Mouse (Mus musculus) intestine, postnatal 0 days (tissue): ENCODE data around the gene Ltc4s. TPM values are rescaled to one million over a fixed set of nuclear protein-coding genes. Genes with fewer than 3 reads are reported as not detected.
A peak's percentile ranks its signal among the peaks of the same experiment; 100 is the strongest.

Source experiments
- ATAC-seq: fragments of 200-750 bp; cut with Nextera tagmentation; 2 replicates; pipeline ENCODE4 v1.8.0; 2017; ENCODE audit warnings: mild to moderate bottlenecking, moderate TSS enrichment, moderate library complexity
- H3K27ac ChIP-seq: fragments of 300-500 bp; sonication (generic); 2 replicates; pipeline ENCODE4 v1.5.1; 2014; ENCODE audit warnings: mild to moderate bottlenecking, low read depth, low read length, moderate library complexity
- H3K27me3 ChIP-seq: fragments of 300-500 bp; sonication (generic); replicated peaks from 2 replicates; pipeline ENCODE4 v1.6.1; 2014; ENCODE audit warnings: low read length, mixed read lengths; ENCODE audit not compliant: control insufficient read depth, insufficient read depth
- H3K36me3 ChIP-seq: fragments of 300-500 bp; sonication (generic); 2 replicates; pipeline ENCODE4 v1.6.1; 2014; ENCODE audit warnings: mild to moderate bottlenecking, moderate library complexity; ENCODE audit not compliant: control insufficient read depth, insufficient read depth
- H3K4me1 ChIP-seq: fragments of 300-500 bp; sonication (generic); replicated peaks from 2 replicates; pipeline ENCODE4 v1.6.1; 2014; ENCODE audit warnings: antibody characterized with exemption, low read length, mixed read lengths; ENCODE audit not compliant: control insufficient read depth, insufficient read depth
- H3K4me2 ChIP-seq: fragments of 300-500 bp; sonication (generic); replicated peaks from 2 replicates; pipeline ENCODE4 v1.6.1; 2014; ENCODE audit warnings: low read depth, mild to moderate bottlenecking, moderate library complexity
- H3K4me3 ChIP-seq: fragments of 300-500 bp; sonication (generic); 2 replicates; pipeline ENCODE4 v1.5.1; 2014; ENCODE audit warnings: low read depth, low read length
- H3K9ac ChIP-seq: fragments of 300-500 bp; sonication (generic); 2 replicates; pipeline ENCODE4 v1.6.1; 2014; ENCODE audit warnings: mild to moderate bottlenecking, low read depth, low read length
- H3K9me3 ChIP-seq: fragments of 300-500 bp; sonication (generic); 2 replicates; pipeline ENCODE4 v1.6.1; 2016; ENCODE audit warnings: mixed run types; ENCODE audit not compliant: control insufficient read depth
- CTCF ChIP-seq: sonication (generic); IDR thresholded peaks from 2 replicates; pipeline ENCODE4 v1.5.1; 2016; ENCODE audit warnings: low read depth, mild to moderate bottlenecking, control low read depth, antibody characterized with exemption, moderate library complexity
- WGBS: fragments of 180-500 bp; shearing (Covaris S2); extraction: QIAGEN DNeasy Blood & Tissue Kit; methylation state at CpG from one replicate; pipeline ENCODE4 v1.1.7; 2014; 5-methylcytosine and 5-hydroxymethylcytosine counted together
- polyA plus RNA-seq: library from polyadenylated mRNA; unstranded; fragments of >200 nt; fragmentation: Nextera tagmentation; extraction: Ambion mirVana; gene quantifications from 2 replicates; pipeline ENCODE4 v1.2.1, GENCODE M21; 2015

The Ltc4s gene
- polyA plus RNA-seq, 1 experiment from 2014 or later: 39.5 TPM

DNA sequence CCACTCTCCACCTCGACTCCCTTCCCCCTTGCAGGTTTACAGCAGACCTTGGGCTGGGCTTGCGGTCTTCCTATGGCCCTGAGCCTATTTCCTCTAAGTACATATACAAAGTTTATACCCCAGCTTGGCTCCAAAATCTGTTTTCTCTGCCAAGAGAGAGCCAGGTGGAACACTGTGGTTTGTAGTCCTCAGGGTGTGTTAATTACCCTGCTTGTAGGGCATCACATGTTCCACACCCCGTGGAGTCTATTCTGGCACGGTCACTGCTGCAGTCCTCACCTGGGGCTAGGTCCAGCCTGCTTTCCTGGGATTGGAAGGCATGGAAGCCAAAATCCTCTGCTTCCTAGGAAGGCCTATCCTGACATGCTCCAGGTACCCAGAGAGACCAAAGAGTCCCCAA, 10.7 kb downstream of the Ltc4s start:
- Histone ChIP-seq H3K4me2 (no peak overlapping the region), H3K4me1 (peaks cover 10% of the 10 kb centered on the region; the same call in 1 of the 2 replicates), H3K27ac (no peak overlapping the region), H3K9me3 (no peaks in the 10 kb centered on the region), H3K4me3 (no peak overlapping the region), H3K9ac (no peak overlapping the region), H3K27me3 (no peaks in the 10 kb centered on the region), H3K36me3 (peaks cover 16% of the 10 kb centered on the region; the same call in 1 of the 2 replicates)
- WGBS: 53% methylated on average over 4 of the region's 4 CpGs
- no peak for TF ChIP-seq CTCF
- ATAC-seq: no peak

DNA sequence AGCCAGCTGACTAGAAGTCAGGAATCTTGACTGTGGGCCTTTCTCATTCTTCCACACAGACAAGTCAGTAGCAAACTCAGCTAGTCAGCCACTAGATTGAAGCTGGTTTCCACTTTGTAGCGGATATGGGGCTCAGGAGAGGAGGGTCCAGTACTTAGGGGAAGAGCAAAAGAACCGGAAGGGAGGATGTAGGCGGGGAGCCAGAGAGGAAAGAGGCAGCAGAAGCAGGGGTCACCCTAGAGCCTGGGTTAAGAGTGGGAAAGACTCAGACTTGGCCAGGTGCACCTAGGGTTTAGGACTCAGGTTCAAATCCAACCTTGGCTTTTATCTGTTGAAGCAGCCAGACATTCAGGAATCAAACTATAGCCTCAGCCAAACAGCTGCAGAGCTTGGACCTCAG, 11.2 kb downstream of the Ltc4s start:
- Histone ChIP-seq H3K9me3 (no peaks in the 10 kb centered on the region), H3K9ac (no peak overlapping the region), H3K4me3 (no peak overlapping the region), H3K27me3 (no peaks in the 10 kb centered on the region), H3K4me1 (peaks cover 10% of the 10 kb centered on the region; the same call in 1 of the 2 replicates), H3K36me3 (peaks cover 11% of the 10 kb centered on the region; the same call in 1 of the 2 replicates), H3K4me2 (peak overlapping the region; percentile 98), H3K27ac (no peak overlapping the region)
- TF ChIP-seq CTCF: no peak
- no peak for ATAC-seq
- 76% methylated on average over 3 of the region's 3 CpGs for WGBS

DNA sequence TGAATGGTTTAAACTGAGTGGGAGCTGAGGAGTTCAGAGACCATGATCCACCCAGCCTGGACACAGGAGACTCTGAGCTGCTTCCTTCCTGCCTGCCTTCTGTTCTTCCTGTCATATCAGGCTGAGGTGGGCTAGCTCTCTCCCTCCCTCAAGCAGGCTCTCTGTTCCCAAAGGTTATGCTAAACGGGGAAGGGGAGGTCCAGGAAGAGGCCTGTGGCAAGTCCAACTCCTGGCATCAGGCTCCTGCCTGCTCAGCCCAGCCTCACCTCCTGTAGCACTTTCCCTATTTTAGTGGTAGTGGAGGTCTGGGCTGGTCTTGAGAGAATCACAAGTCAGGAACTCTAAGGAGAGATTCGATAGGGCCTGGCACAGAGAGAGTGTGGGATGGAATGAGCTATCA, 12.0 kb downstream of the Ltc4s start:
- 30% methylated on average over 2 of the region's 2 CpGs for WGBS
- TF ChIP-seq CTCF: no peak
- Histone ChIP-seq H3K27me3 (no peaks in the 10 kb centered on the region), H3K4me3 (peak overlapping the region; percentile 91), H3K36me3 (peaks cover 4% of the 10 kb centered on the region; the same call in 1 of the 2 replicates), H3K27ac (peak overlapping the region; percentile 41; the same call in 1 of the 2 replicates), H3K9ac (peak overlapping the region; percentile 92), H3K4me1 (peaks cover 10% of the 10 kb centered on the region; the same call in 1 of the 2 replicates), H3K4me2 (peak overlapping the region; percentile 98), H3K9me3 (no peaks in the 10 kb centered on the region)
- no peak for ATAC-seq

DNA sequence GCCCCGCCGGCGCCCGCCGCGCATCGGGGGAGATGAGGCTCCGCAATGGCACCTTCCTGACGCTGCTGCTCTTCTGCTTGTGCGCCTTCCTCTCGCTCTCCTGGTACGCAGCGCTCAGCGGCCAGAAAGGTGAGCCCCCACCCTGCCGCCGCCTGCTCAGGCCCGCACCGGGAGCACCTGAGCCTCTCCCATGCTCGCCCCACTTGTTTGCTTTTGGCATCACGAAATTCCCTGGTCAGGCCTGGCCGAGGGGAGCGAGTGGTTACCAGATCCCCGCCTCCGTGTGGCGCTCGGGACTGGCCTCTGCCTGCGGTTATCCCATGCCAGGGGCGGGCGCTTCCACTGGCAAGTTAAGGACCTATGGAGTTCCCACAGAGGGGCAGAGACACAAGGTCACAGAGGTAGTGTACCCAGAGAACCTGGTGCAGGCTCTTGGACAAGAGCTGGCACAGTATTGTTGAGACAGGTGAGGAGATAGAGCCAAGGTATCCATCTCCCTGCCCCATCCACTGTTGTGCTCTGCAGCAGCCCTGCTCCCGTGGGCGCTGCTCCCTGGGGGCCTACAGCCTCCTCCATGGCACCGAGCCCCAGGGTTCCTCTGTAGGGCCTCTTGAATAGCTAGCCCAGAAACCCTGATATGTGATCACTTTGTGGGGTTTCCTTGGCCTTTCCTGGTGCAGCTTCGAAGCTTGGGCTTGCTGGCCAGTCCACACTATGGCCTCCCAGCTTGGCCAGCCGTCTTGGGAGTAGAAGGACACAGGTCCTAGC, 12.6 kb downstream of the Ltc4s start:
- Histone ChIP-seq H3K36me3 (peaks cover 3% of the 10 kb centered on the region; the same call in 1 of the 2 replicates), H3K27me3 (no peaks in the 10 kb centered on the region), H3K27ac (peak overlapping the region; percentile 90), H3K9me3 (no peaks in the 10 kb centered on the region), H3K9ac (peak overlapping the region; percentile 92), H3K4me1 (peaks cover 10% of the 10 kb centered on the region; the same call in 1 of the 2 replicates), H3K4me3 (peak overlapping the region; percentile 91), H3K4me2 (peak overlapping the region; percentile 98)
- WGBS: 3% methylated on average over 34 of the region's 34 CpGs
- peak; percentile 24; the same call in 1 of the 2 replicates for TF ChIP-seq CTCF
- peak; percentile 12; the same call in 1 of the 2 replicates for ATAC-seq

DNA sequence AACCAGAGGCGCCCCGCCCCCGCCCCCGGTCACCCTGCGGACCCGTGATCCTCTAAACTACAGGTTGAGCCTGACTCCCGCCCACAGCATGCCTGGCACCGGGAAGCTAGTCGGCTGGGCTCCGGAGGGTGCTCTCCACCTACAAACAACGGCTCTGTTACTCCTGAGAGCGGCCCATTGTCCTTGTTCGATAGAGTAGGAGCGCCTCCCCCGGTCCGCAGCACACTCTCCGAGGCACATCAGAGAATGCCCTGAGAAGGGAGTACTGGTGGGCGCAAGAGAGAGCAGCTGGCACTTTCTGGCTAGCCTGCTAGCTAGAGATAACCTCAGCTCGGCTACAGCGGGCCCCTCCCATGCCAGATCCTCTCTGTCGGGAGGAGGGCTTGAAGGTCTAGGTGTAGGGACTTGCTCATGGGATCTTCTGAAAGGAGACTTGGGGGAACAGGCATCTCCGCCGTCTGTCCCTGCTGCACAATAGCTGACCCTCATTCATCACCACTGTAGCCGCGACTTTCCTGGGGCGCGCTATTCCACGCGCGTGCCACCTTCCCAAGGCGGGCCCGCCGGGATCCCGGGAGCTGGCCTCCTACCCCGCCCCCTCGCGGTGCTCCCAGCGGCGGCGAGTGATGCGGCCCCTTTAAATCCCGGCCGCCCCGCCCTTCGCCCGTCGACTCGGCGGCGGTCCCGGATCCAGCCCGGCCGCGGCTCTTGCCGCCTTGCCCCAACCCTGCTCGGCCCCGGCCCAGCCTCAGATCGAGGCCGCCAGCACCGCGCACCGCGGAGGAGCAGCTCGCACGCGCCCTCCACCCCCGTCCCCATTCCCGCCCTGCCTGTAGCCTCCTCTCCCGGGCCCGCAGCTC, 13.5 kb downstream of the Ltc4s start:
- Histone ChIP-seq H3K4me2 (peak overlapping the region; percentile 98), H3K27ac (peak overlapping the region; percentile 90), H3K9ac (peak overlapping the region; percentile 92), H3K36me3 (no peaks in the 10 kb centered on the region; the same call in 1 of the 2 replicates), H3K4me3 (peak overlapping the region; percentile 91), H3K9me3 (no peaks in the 10 kb centered on the region), H3K4me1 (peaks cover 10% of the 10 kb centered on the region; the same call in 1 of the 2 replicates), H3K27me3 (no peaks in the 10 kb centered on the region)
- WGBS: under 1% methylated on average over 60 of the region's 70 CpGs
- ATAC-seq: peak; percentile 75
- peak; percentile 61 for TF ChIP-seq CTCF
